Mouse (Mus musculus): ENCODE data around the gene Fpr2.
"Not testable (repeated sequence)": the region's sequence is repeated elsewhere in the genome, so short reads cannot be mapped to it uniquely, and the experiment has no call there.

Gene Fpr2

GRCm38 (mm10) chr17:17870892-17871550 is 16.6 kb upstream of the Fpr2 start:
- in situ Hi-C loops (cut with MboI; ENCODE audit: low pct_unique_long_range_greater_than_20kb in 1 of 2, low sequenced_read_pairs in 2 of 2, unreplicated experiment in 1 of 2), result no loop called here

GRCm38 (mm10) chr17:17871697-17872096 is 15.9 kb upstream of the Fpr2 start:
- in situ Hi-C loops (cut with MboI; ENCODE audit: low pct_unique_long_range_greater_than_20kb in 1 of 2, low sequenced_read_pairs in 2 of 2, unreplicated experiment in 1 of 2), result no loop called here

DNA sequence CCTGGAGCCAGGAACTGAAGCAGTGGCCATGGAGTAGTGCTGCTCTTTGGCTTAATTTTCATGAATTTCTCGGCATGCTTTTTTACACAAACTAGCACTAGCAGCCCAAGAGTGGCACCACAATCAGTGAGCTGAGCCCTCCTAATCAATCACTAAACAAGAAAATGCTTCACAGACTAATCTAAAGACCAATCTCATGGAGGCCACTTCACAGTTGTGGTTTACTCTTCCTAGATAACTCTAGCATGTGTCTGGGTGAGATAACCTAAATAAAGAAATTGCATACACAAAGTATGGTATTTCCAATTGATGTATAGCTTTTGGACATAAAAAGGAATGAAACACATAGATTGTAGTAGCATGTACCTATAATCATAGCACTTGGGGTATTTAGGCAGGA is 8.3 kb upstream of the Fpr2 start:
- in situ Hi-C loops (cut with MboI; ENCODE audit: low pct_unique_long_range_greater_than_20kb in 1 of 2, low sequenced_read_pairs in 2 of 2, unreplicated experiment in 1 of 2), result no loop called here

GRCm38 (mm10) chr17:17882672-17883071 is 5.0 kb upstream of the Fpr2 start:
- in situ Hi-C loops (cut with MboI; ENCODE audit: low pct_unique_long_range_greater_than_20kb in 1 of 2, low sequenced_read_pairs in 2 of 2, unreplicated experiment in 1 of 2), result loop anchor here (10.0 kb wide), 2 partner anchors 108 to 118 kb away; no protein-coding TSS in a partner anchor

- in situ Hi-C loops (cut with MboI; ENCODE audit: low pct_unique_long_range_greater_than_20kb in 1 of 2, low sequenced_read_pairs in 2 of 2, unreplicated experiment in 1 of 2), result loop anchor here (10.0 kb wide), 2 partner anchors 109 to 119 kb away; no protein-coding TSS in a partner anchor
Observed at GRCm38 (mm10) chr17:17883840-17884239, 3.8 kb upstream of the Fpr2 start, which contains the start of gene Fpr1. Gene Fpr1 (minus strand): TSS chr17:17883940.

GRCm38 (mm10) chr17:17889732-17890425 is 2.3 kb downstream of the Fpr2 start:
- in situ Hi-C loops (cut with MboI; ENCODE audit: low pct_unique_long_range_greater_than_20kb in 1 of 2, low sequenced_read_pairs in 2 of 2, unreplicated experiment in 1 of 2), result loop anchor here (10.0 kb wide), 2 partner anchors 115 to 125 kb away; no protein-coding TSS in a partner anchor

GRCm38 (mm10) chr17:17896039-17896438 is 8.4 kb downstream of the Fpr2 start:
- in situ Hi-C loops (cut with MboI; ENCODE audit: low pct_unique_long_range_greater_than_20kb in 1 of 2, low sequenced_read_pairs in 2 of 2, unreplicated experiment in 1 of 2), result no loop called here

GRCm38 (mm10) chr17:17899268-17899667 is 11.6 kb downstream of the Fpr2 start:
- in situ Hi-C loops (cut with MboI; ENCODE audit: low pct_unique_long_range_greater_than_20kb in 1 of 2, low sequenced_read_pairs in 2 of 2, unreplicated experiment in 1 of 2), result no loop called here

GRCm38 (mm10) chr17:17900768-17901167 is 13.1 kb downstream of the Fpr2 start:
- in situ Hi-C loops (cut with MboI; ENCODE audit: low pct_unique_long_range_greater_than_20kb in 1 of 2, low sequenced_read_pairs in 2 of 2, unreplicated experiment in 1 of 2), result no loop called here

DNA sequence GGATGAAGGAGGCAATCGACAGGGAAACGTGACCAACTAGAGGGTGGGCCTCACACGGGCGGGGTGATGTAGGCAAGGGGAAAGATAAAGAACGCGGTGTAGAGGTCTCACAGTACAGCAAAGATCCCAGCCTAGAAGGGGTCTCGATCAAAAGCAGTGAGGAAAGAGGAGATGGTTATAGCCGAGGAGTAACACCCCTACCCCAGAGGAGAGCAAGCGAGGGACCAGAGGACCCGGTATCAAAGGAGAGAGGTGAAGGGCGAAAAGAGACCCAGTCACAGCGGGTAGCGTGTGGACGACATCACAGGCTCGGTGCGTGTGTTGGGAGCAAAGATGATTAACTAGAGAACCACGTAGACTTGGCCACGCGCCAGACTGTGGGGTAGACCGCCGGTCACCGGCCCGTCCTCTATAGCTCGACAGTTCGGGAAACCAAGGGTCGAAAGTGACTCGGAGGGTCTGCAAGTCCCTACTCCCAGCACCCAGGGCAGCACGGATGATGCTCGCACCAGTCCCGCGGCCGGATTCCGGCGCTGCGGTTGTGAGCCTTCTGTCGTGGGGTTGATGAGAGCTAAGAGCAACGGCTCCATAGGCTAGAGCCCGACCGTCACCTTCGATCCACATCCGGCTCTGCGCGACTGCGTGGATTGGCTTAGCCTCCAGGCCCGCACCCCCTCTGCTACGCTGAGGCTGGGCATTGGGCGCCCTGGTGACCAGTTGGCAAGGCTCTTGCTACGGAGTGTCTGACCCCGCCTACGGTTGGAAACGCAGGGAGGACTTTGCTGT is 22.2 kb downstream of the Fpr2 start:
- in situ Hi-C loops (cut with MboI; ENCODE audit: low pct_unique_long_range_greater_than_20kb in 1 of 2, low sequenced_read_pairs in 2 of 2, unreplicated experiment in 1 of 2), result no loop called here

GRCm38 (mm10) chr17:17912618-17913017 is 25.0 kb downstream of the Fpr2 start:
- in situ Hi-C loops (cut with MboI; ENCODE audit: low pct_unique_long_range_greater_than_20kb in 1 of 2, low sequenced_read_pairs in 2 of 2, unreplicated experiment in 1 of 2), result not testable (repeated sequence)

GRCm38 (mm10) chr17:17917376-17917775 is 29.8 kb downstream of the Fpr2 start:
- in situ Hi-C loops (cut with MboI; ENCODE audit: low pct_unique_long_range_greater_than_20kb in 1 of 2, low sequenced_read_pairs in 2 of 2, unreplicated experiment in 1 of 2), result no loop called here

GRCm38 (mm10) chr17:17917782-17918181 is 30.2 kb downstream of the Fpr2 start:
- in situ Hi-C loops (cut with MboI; ENCODE audit: low pct_unique_long_range_greater_than_20kb in 1 of 2, low sequenced_read_pairs in 2 of 2, unreplicated experiment in 1 of 2), result no loop called here
